Mouse (Mus musculus) limb, embryonic 10.5 days (tissue): ENCODE data around the gene Cdk19. TPM values are rescaled to one million over a fixed set of nuclear protein-coding genes. Genes with fewer than 3 reads are reported as not detected.

Experiments
- DNase-seq: peaks from one replicate; pipeline ENCODE4 v3.0.0-alpha.2; 2017; ENCODE audit warnings: low spot score
- H3K27ac ChIP-seq: fragments of 300-500 bp; sonication (generic); 2 replicates; pipeline ENCODE4 v1.5.1; 2016; ENCODE audit warnings: mild to moderate bottlenecking
- H3K27me3 ChIP-seq: fragments of 300-500 bp; sonication (generic); 2 replicates; pipeline ENCODE4 v1.6.1; 2016; ENCODE audit warnings: low read depth, mild to moderate bottlenecking; ENCODE audit not compliant: poor library complexity, severe bottlenecking
- H3K36me3 ChIP-seq: fragments of 300-500 bp; sonication (generic); 2 replicates; pipeline ENCODE4 v1.6.1; 2016; ENCODE audit warnings: mild to moderate bottlenecking, moderate library complexity
- H3K4me1 ChIP-seq: fragments of 300-500 bp; sonication (generic); 2 replicates; pipeline ENCODE4 v1.6.1; 2016
- H3K4me3 ChIP-seq: fragments of 300-500 bp; sonication (generic); 2 replicates; pipeline ENCODE4 v1.5.1; 2016; ENCODE audit warnings: mild to moderate bottlenecking, moderate library complexity
- H3K9me3 ChIP-seq: fragments of 300-500 bp; sonication (generic); replicated peaks from 2 replicates; pipeline ENCODE4 v1.6.1; 2016; ENCODE audit warnings: mild to moderate bottlenecking
- WGBS: fragments of 180-500 bp; shearing (Covaris S2); methylation state at CpG from one replicate; pipeline ENCODE4 v1.1.7; 2016; 5-methylcytosine and 5-hydroxymethylcytosine counted together
- polyA plus RNA-seq: library from polyadenylated mRNA; unstranded; fragments of >200 nt; fragmentation: Nextera tagmentation; extraction: Ambion mirVana; gene quantifications from 2 replicates; pipeline ENCODE4 v1.2.1, GENCODE M21; 2016

Cdk19 gene
- polyA plus RNA-seq, 1 experiment from 2014 or later = 9.0 TPM

DNA sequence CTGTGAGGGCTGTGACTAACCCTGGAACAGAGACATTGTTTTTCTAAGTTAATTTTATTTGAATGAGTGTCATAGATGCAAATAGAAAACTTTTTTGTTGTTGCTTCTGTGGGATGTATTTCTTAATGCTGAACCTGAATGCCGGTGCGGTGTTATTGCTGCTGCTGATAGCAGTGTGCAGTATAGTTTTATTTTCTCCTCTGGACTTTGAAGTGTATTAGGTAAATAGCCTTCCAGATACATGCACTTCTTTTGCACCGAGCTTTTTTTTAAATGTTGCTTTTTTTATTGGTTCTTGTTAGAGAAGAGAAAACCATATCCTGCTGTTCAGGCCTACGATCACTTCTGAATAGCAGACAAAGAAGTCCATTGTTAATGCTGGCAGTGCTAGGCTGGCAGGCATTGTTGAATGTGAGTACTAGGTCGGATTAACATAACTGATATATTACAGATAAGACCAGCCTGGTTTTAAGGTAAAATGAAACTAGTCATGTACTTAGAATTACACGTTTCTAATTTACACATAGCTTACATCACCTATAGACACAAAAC is 104.5 kb downstream of the Cdk19 start:
- Histone ChIP-seq H3K9me3 (no peaks in the 10 kb centered on the region), H3K4me1 (peaks cover 5% of the 10 kb centered on the region), H3K36me3 (no peaks in the 10 kb centered on the region), H3K27me3 (no peaks in the 10 kb centered on the region), H3K27ac (no peak overlapping the region), H3K4me3 (no peak overlapping the region)
- WGBS = 87% methylated on average over 6 of the region's 6 CpGs
- no peak for DNase-seq

DNA sequence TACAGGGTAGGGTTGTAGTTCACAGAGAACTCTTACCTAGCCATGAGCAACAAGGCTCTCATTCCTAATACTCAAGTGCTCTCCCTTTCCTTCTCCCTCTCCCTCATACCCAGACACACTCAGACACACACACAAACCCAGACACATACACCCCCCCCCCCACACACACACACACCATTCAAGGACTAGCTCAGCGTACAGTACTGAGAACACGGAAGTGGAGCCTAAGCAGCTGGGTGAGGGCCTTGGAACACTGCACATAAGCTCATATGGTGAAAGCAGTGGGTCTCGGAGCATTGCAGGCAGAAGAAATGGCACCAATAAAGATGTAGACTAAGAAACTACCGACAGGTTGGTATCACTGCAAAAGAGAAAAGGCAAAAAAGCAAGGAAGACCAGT is 105.2 kb downstream of the Cdk19 start:
- Histone ChIP-seq H3K27ac (no peak overlapping the region), H3K36me3 (no peaks in the 10 kb centered on the region), H3K4me3 (no peak overlapping the region), H3K9me3 (no peaks in the 10 kb centered on the region), H3K27me3 (no peaks in the 10 kb centered on the region), H3K4me1 (peaks cover 5% of the 10 kb centered on the region)
- no peak for DNase-seq
- 93% methylated on average over 4 of the region's 4 CpGs for WGBS

DNA sequence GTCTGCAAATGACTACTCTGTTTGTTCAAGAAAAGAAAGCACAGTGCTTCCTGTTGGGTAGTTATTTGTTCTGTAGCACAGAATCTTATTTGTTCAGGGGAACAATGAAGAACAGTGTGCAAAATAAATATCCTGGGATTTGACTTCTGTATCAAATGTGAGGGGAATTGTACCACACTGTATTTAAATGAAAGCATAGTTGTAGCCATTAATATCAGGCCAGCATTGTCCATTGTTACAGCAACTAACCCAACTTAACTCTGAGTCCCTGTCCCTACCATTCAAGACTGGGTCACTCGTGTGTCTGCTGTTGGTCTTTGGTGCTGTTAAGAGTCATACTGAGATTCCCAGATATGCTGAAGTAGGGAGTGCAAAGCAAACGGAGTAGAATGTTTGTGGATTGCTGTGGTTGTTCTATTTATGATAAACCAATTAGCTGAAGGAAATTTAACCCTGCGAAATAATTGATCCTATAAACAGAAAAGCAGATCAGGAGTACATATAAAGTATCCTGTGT is 106.8 kb downstream of the Cdk19 start:
- no peak for DNase-seq
- no peak overlapping the region for H3K4me3 ChIP-seq
- no peak overlapping the region for H3K27ac ChIP-seq
- WGBS = 78% methylated on average over 3 of the region's 3 CpGs
- no peaks in the 10 kb centered on the region for H3K36me3 ChIP-seq
- H3K27me3 ChIP-seq = no peaks in the 10 kb centered on the region
- H3K4me1 ChIP-seq = peaks cover 5% of the 10 kb centered on the region
- H3K9me3 ChIP-seq = no peaks in the 10 kb centered on the region

DNA sequence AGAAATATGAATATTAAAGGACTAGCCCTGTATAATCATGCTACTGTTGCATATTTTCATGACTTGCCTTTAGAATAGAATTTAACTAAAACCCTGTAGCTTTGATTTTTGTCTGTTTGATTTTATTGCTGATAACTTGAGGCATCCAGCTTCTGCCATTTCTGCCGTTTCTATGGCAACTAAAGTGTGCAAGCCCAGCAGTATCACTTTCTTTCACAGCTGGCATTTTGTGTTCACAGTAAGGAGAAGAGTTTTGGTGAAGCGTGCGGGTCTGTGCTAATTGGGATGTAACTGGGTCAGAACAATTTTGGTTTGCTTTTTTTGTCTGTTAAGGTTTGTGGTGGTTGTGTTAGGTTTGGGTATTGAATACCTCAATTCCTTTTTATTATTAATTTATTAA is 107.3 kb downstream of the Cdk19 start:
- WGBS = 84% methylated on average over 3 of the region's 3 CpGs
- H3K9me3 ChIP-seq = no peaks in the 10 kb centered on the region
- H3K36me3 ChIP-seq = no peaks in the 10 kb centered on the region
- no peaks in the 10 kb centered on the region for H3K27me3 ChIP-seq
- DNase-seq = no peak
- H3K4me1 ChIP-seq = peaks cover 8% of the 10 kb centered on the region
- no peak overlapping the region for H3K4me3 ChIP-seq
- no peak overlapping the region for H3K27ac ChIP-seq

DNA sequence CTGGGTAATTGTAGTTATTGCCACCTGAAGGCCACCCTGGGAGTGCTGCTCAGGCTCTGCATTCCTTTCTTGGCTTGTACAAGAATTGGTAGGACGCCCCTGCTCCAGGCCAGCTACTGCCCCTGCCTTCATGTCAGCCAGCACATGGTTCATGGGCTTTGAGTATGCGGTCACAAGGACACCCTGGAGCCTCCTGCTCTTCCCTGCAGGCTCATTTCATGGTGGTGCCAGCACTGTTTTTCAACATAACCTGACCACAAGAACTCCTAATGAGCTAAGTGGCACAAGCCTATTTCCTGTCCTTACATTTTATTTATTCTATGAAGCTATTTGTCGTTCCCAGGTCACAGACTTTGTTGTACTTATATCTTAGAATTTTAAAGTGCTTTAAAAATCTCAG is 107.9 kb downstream of the Cdk19 start:
- peaks cover 13% of the 10 kb centered on the region for H3K4me1 ChIP-seq
- H3K4me3 ChIP-seq = no peak overlapping the region
- H3K9me3 ChIP-seq = no peaks in the 10 kb centered on the region
- no peak for DNase-seq
- no peak overlapping the region for H3K27ac ChIP-seq
- H3K36me3 ChIP-seq = no peaks in the 10 kb centered on the region
- H3K27me3 ChIP-seq = no peaks in the 10 kb centered on the region
- WGBS = 57% methylated on average over 3 of the region's 3 CpGs

DNA sequence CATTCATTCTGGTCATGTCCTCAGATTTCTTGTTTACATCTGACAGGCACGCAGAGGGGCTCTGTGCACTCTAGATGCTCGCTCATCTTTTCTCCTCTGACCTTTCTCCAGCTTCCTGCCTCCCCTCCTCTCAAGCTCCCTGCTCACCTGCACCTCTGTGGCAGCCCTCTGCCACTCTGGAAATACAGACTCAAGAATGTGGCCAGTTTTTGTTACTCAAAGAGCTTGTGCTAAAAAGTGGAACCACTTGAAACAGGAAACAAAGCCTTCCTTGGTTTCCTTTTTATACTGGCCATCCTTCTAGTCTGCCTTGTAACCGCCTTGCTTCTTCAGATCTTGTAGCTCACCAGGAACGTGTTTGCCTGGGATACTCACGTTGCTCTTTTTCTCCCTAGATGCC is 108.6 kb downstream of the Cdk19 start:
- Histone ChIP-seq H3K27ac (no peak overlapping the region), H3K36me3 (no peaks in the 10 kb centered on the region), H3K9me3 (no peaks in the 10 kb centered on the region), H3K4me3 (no peak overlapping the region), H3K4me1 (peaks cover 13% of the 10 kb centered on the region), H3K27me3 (no peaks in the 10 kb centered on the region)
- 47% methylated on average over 5 of the region's 5 CpGs for WGBS
- DNase-seq = no peak

DNA sequence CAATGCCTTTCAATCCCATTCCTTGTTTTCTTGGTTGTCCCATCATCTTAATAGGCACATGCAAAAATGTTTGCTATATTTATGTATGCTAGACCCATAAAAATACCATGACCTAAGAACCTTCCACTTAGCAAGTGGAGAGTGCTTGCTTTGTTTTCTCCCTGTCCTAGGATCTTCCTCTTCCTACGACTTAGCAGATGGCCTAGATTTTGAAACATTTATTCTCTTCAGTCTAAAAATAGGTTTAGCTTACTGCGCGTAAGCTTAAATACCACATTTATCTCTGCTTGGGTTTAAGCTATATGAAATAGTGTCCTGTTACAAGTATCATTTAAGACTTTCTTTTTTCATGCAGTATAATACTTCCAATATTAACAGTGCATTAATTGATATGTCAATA is 109.1 kb downstream of the Cdk19 start:
- no peak overlapping the region for H3K4me3 ChIP-seq
- H3K4me1 ChIP-seq = peaks cover 13% of the 10 kb centered on the region
- no peak overlapping the region for H3K27ac ChIP-seq
- no peaks in the 10 kb centered on the region for H3K27me3 ChIP-seq
- WGBS = 93% methylated on average over 3 of the region's 3 CpGs
- DNase-seq = no peak
- H3K36me3 ChIP-seq = no peaks in the 10 kb centered on the region
- no peaks in the 10 kb centered on the region for H3K9me3 ChIP-seq

DNA sequence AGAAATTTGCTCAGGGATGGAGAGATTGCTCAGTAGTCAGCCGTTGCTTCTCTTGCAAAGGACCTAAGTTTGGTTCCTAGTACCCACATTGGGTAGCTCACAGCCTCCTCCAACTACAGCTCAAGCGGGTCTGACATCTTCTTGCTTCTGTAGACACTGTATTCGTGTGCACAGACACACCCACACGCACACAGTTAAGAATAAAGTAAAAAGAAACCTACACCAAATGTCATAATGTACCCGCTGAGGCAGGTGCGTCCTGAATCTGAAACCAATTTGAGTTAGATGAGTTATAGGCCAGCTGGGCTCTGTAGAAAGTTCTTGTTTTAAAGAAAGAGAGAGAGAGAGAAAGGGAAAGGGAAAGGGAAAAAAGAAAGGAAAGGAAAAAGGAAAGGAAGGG is 110.2 kb downstream of the Cdk19 start:
- H3K27me3 ChIP-seq = no peaks in the 10 kb centered on the region
- no peak for DNase-seq
- 90% methylated on average over 6 of the region's 6 CpGs for WGBS
- H3K9me3 ChIP-seq = no peaks in the 10 kb centered on the region
- no peak overlapping the region for H3K27ac ChIP-seq
- no peaks in the 10 kb centered on the region for H3K36me3 ChIP-seq
- peaks cover 13% of the 10 kb centered on the region for H3K4me1 ChIP-seq
- H3K4me3 ChIP-seq = no peak overlapping the region

DNA sequence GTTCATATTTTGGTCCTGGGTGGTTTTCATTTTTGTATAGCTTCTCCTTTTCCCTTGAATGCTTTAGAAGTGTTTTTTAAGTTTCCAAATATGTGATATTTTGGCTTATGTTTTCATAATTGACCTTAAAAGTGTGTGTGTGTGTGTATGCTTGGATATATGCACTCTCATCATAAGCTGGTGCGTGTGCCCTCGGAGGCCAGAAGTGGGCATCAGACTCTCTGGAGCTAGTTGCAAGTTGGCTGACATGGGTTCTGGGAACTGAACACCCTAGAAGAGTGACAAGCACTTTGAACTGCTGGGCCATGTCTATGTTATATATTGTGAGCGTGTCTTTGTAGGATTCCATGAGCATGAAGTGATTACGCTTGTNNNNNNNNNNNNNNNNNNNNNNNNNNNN is 110.8 kb downstream of the Cdk19 start:
- no peak overlapping the region for H3K27ac ChIP-seq
- no peaks in the 10 kb centered on the region for H3K9me3 ChIP-seq
- peaks cover 13% of the 10 kb centered on the region for H3K4me1 ChIP-seq
- no peak overlapping the region for H3K4me3 ChIP-seq
- H3K36me3 ChIP-seq = no peaks in the 10 kb centered on the region
- 98% methylated on average over 4 of the region's 4 CpGs for WGBS
- no peaks in the 10 kb centered on the region for H3K27me3 ChIP-seq
- DNase-seq = no peak

DNA sequence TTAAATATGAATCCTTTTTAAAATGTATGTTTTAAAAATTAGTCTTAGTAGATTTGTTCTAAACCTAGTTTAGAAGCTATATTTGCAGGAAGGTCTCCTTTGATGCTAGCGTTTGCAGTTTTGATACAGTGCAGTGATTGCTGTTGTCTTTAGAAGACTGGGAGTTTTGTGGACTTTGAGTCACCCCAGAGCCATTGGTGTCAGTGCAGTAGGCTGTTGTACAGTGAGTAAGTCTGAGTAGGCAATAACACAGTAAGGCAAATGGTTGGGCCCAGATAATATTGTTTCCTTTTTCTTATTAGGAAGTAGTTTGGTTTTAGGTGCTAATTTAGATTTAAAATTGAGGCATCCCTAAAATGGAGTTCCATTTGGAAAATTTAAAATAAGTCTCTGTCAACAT is 117.8 kb downstream of the Cdk19 start:
- Histone ChIP-seq H3K4me1 (no peaks in the 10 kb centered on the region; the same call in 1 of the 2 replicates), H3K9me3 (no peaks in the 10 kb centered on the region), H3K27me3 (no peaks in the 10 kb centered on the region), H3K36me3 (peaks cover 4% of the 10 kb centered on the region; the same call in 1 of the 2 replicates), H3K27ac (no peak overlapping the region), H3K4me3 (no peak overlapping the region)
- 92% methylated on average over 1 of the region's 1 CpGs for WGBS
- no peak for DNase-seq

DNA sequence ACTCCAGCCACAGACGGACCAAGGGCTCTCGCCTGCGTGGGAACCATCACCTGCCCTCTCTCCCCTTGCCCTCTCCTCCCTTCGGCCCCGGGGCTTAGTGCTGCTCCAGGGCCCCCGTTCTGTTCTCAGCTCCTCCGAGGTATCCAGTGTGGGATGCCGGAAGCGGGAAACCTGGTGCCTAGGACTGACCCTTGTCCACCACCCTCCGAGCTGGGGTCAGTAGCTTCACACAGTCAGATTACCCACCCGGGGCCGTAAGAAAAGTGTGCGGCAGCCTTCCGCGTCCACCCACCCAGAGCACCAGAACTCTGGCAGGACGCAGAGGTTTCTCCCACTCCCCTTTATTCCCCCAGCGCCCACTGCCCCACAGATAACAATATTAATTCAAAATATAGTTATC is 119.8 kb downstream of the Cdk19 start:
- H3K36me3 ChIP-seq = peaks cover 4% of the 10 kb centered on the region; the same call in 1 of the 2 replicates
- H3K27me3 ChIP-seq = no peaks in the 10 kb centered on the region
- H3K27ac ChIP-seq = no peak overlapping the region
- no peak for DNase-seq
- no peaks in the 10 kb centered on the region for H3K9me3 ChIP-seq
- WGBS = 94% methylated on average over 17 of the region's 17 CpGs
- H3K4me1 ChIP-seq = 0 out of 2 replicates have a peak, but pooled peaks cover 2% of the 10 kb centered on the region
- no peak overlapping the region for H3K4me3 ChIP-seq

DNA sequence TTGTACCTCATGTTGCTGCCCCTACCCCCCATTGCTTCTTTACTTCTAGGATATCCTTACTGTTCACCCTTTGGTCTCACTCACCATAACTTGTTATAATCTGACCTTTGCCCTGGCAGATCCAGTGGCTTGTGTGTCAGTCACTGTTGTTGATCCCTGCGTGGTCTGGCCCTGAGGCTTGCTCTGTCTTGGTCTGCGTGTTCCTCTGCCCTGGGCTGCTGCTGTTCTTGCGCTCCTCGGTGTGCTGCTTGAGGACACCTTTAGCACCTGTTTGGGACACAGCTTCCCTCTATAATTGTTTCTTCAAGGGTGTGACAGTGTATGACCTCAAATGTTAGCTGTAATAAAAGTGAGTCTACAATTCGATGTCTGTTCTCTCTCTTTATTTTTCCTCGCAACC is 122.0 kb downstream of the Cdk19 start:
- Histone ChIP-seq H3K4me3 (no peak overlapping the region), H3K27ac (no peak overlapping the region), H3K9me3 (no peaks in the 10 kb centered on the region), H3K4me1 (0 out of 2 replicates have a peak, but pooled peaks cover 2% of the 10 kb centered on the region), H3K36me3 (peaks cover 4% of the 10 kb centered on the region; the same call in 1 of the 2 replicates), H3K27me3 (no peaks in the 10 kb centered on the region)
- no peak for DNase-seq
- 85% methylated on average over 6 of the region's 6 CpGs for WGBS

DNA sequence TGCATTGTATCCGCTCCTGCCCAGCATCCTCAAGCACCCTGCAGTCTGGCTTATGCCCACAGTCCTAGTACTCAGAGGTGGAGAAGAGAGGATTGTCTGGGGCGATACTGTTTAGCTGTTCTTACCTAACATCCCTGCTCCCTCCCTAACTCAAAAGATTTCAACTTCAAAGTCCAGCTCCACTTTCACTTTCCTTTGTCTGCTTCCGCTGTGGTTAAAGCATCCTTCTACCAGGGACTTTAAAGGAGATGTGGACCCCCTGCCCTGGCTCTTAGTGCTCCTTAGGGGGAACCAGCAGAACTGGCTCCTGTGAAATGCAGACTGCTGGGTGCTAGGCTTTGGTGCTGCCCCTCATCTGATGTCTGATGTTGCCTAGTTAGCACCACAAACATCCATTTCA is 122.9 kb downstream of the Cdk19 start:
- Histone ChIP-seq H3K27ac (no peak overlapping the region; the same call in 1 of the 2 replicates), H3K9me3 (no peaks in the 10 kb centered on the region), H3K4me1 (0 out of 2 replicates have a peak, but pooled peaks cover 2% of the 10 kb centered on the region), H3K36me3 (peaks cover 4% of the 10 kb centered on the region; the same call in 1 of the 2 replicates), H3K27me3 (no peaks in the 10 kb centered on the region), H3K4me3 (no peak overlapping the region)
- WGBS = 44% methylated on average over 3 of the region's 3 CpGs
- DNase-seq = no peak
